Mouse (Mus musculus): ENCODE data around the gene Lmln.

DNA sequence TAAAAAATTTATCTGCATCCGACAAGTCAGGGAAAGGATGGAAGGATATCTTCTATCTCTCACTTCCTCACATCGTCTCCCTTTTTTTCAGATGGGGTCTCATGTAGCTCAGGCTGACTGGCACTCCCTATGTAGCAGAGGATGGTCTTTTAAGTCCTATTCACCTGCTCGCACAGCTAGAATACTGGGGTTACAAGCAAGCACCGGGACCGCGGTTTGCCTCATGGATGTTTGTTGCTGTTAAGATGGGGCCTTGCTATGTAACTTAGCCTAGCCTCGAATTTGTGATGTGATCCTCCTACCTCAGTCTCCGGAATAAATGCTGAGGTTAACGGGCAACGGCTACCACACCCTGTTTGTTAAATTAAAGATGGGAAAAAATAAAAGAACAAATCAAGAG is 6.7 kb upstream of the Lmln start:
- TF ChIP-seq POLR2A (IDR thresholded peaks at IDR 0.05; ENCODE audit: insufficient read length, low read depth) (no peak), E2F4 (IDR thresholded peaks at IDR 0.05; ENCODE audit: insufficient read depth) (no peak)

All from myocyte (in vitro differentiated cells).